Mouse (Mus musculus): ENCODE results near the gene Npm3. TPM values are rescaled to one million over a fixed set of nuclear protein-coding genes. Genes with fewer than 3 reads are reported as not detected.

Npm3 gene
- total RNA-seq (2021): 10 to 100 TPM; 11.9 to 12.9 TPM
- long read RNA-seq, experiment 1: 0 reads
- long read RNA-seq, experiment 2: 0 reads

- DNase-seq (ENCODE audit: low spot score in 2 of 2): peak; percentile 75
Measured at GRCm38 (mm10) chr19:45749243-45750043, at the start of gene Npm3. Gene Npm3, minus strand, starts transcription at chr19:45749591.

GRCm38 (mm10) chr19:45796879-45797278, 47.5 kb upstream of the Npm3 start:
- no peak for DNase-seq (ENCODE audit: low spot score in 2 of 2)

DNA sequence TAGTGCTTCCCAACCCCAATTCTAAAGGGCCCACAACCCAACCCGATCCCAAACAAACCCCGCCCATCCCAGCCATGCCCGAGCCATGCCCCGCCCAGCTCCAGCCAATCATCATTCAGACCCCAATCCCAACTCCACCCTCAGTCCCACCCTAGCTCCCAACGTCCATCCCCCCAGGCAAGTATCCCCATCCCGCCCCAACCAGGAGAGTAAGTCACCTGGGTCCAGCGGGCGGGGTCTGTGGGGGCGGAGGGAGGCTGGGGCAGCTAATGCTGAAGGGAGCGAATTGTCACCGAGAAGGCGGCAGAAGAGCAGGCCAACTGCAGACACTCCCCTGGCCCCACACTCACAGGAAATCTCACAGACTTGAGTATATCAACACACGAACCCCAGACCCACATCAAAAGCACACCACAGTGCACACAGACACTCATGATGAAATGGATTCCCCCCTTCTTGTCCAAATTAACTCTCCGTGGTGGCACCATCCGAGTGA, 46.7 kb upstream of the Npm3 start:
- DNase-seq (ENCODE audit: low spot score in 2 of 2): no peak

GRCm38 (mm10) chr19:45795406-45795944, 46.1 kb upstream of the Npm3 start:
- no peak for DNase-seq (ENCODE audit: low spot score in 2 of 2)

- no peak for DNase-seq (ENCODE audit: low spot score in 2 of 2)
Measured at GRCm38 (mm10) chr19:45794718-45795117, 45.3 kb upstream of the Npm3 start.

GRCm38 (mm10) chr19:45792404-45792803, 43.0 kb upstream of the Npm3 start:
- DNase-seq (ENCODE audit: low spot score in 2 of 2): no peak

- DNase-seq (ENCODE audit: low spot score in 2 of 2): no peak
Measured at GRCm38 (mm10) chr19:45789888-45790874, 40.8 kb upstream of the Npm3 start.

GRCm38 (mm10) chr19:45789365-45789764, 40.0 kb upstream of the Npm3 start:
- no peak for DNase-seq (ENCODE audit: low spot score in 2 of 2)

- DNase-seq (ENCODE audit: low spot score in 2 of 2): no peak
Measured at GRCm38 (mm10) chr19:45788337-45788736, 38.9 kb upstream of the Npm3 start.

- no peak for DNase-seq (ENCODE audit: low spot score in 2 of 2)
Measured at GRCm38 (mm10) chr19:45787450-45787849, 38.1 kb upstream of the Npm3 start.

DNA sequence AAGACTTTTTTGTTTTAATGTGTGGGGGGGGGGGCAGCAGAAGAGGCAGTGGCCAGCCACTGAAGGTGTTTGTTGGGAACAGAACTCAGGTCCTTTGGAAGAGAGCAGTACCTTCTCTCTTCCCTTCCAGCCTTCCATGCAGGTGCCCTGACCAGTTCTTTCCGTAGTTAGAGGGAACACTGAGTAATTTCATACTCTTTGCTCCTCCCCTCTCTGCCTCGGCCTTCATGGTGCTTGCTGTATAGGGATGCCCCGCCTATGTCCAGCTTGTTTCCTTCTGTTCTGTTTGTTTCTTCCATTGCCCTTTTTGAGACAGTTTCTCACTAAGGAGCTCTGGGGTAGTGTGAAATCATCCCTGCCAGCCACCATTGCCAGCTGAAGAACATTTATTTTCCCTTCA, 36.1 kb upstream of the Npm3 start:
- no peak for DNase-seq (ENCODE audit: low spot score in 2 of 2)

DNA sequence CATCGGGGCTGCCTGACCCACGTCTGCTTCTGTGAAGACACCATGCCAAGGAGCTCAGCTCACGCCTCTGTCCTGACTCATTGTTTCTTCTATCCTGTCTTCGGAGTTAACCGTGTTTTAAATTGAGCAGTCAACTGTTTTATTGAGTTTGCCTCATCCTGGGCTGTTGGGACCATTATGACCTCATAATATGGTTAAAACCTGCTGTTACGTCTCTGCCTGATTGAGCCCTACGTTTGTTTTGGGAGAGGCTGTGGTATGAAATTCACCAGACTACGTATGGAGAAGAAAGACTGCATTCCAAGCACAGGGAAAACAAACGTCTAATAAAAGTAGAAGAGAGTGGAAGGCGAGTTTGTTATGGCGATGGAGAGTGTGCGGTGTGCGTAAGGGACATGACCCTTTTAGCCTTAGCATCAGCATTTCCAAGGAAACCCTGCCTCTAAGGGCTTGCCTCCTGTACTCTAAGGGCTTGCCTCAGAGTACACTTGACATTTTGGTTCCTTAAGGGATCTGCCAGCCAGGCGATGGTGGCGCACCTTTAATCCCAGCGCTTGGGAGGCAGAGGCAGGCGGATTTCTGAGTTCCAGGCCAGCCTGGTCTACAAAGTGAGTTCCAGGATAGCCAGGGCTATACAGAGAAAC, 34.7 kb upstream of the Npm3 start:
- no peak for DNase-seq (ENCODE audit: low spot score in 2 of 2)

GRCm38 (mm10) chr19:45783181-45783932, 34.0 kb upstream of the Npm3 start, which contains the start of gene Mgea5:
Gene Mgea5, minus strand, starts transcription at chr19:45783837.
- DNase-seq (ENCODE audit: low spot score in 2 of 2): peak; percentile 98 to 99

DNA sequence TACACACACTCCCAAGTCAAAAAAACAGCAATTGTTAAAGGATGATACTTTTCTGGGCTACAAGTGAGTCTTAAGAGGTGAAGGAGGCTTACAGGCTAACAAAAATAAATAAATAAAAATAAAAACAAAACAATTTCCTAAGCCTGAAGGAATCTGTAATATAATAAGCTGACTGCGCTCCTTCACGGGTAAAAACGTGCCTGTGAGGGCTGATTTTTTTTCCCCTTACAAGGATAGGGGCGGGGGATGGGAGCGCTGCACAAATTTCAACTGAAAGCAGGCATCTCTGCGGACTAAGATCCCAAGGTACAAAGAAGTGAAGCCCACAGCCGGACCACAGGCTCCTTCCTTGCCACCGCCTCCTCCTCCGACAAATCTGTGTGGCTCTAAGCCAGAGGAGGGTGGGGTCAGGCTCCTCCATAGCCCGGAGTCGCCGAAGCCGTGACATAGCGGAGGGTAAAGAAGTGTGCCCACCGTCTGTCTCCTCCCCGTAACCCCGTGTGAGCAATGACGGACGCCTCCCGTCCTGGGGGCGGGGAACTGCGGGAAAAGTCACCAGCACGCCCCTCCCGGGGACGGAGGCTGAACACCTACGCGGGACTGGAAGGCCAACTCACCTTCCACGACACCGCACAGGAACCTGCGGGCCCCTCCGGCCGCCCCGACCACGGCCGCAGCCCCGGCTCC, 33.1 kb upstream of the Npm3 start:
- DNase-seq (ENCODE audit: low spot score in 2 of 2): peak; percentile 50 to 54

DNA sequence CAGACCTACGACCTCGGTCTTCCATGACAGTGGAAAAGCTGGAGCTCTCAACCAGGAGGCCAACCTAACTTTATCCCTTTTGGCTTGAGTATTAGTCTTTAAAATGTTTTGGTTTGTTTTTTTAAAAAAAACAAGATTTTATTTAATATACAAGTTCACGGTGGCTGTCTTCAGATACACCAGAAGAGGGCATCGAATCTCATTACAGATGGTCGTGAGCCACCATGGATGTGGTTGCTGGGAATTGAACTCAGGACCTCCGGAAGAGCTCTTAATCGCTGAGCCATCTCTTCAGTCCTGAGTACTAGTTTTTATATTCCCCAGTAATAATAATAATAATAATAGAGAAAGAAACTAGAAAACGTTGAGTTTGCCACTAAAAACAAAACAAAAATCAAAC, 32.3 kb upstream of the Npm3 start:
- no peak for DNase-seq (ENCODE audit: low spot score in 2 of 2)

GRCm38 (mm10) chr19:45780350-45780915, 31.0 kb upstream of the Npm3 start:
- no peak for DNase-seq (ENCODE audit: low spot score in 2 of 2)

DNA sequence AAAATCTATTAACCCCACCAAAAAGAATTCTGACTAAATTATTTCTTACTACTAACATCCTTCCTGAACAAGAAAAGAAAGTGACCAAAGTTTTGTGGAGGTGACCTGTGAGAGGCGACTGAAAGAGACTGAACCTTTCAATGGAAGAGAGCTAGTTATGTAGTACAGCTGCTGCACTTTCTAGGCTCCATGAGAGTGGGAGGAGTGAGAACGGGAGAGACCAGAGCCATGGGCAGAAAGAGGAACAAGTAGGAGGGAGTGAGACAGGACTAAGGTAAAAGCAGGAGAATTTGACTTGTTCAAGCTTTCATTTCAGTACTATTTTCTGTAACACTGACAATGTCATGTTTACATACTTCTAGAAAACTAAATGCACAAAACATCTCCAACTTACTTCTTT, 26.1 kb upstream of the Npm3 start:
- DNase-seq (ENCODE audit: low spot score in 2 of 2): no peak

- no peak for DNase-seq (ENCODE audit: low spot score in 2 of 2)
Measured at GRCm38 (mm10) chr19:45771501-45771900, 22.1 kb upstream of the Npm3 start.

DNA sequence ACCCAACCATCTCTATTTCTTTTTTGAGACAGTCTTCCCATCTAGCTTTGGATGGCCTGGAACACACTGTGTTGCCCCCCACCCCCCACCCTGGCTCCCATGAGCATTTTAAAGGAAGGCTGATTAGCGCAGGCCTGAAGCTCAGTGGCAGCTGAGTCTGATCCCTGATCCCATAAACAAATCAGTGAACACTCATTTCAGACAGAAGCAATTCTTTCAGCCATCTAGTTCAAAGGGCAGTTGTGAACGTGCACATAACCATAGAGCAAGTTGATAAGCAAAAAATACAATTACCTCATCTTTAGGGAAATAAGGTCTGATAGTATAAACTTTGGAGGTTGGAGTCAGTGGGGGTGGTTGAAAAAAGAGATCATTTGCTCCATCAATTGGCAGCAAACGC, 11.4 kb upstream of the Npm3 start:
- DNase-seq (ENCODE audit: low spot score in 2 of 2): no peak
